Mouse (Mus musculus) kidney, postnatal 0 days (tissue): ENCODE data around the gene Pml. TPM values are rescaled to one million over a fixed set of nuclear protein-coding genes. Genes with fewer than 3 reads are reported as not detected.

Experiments used
- ATAC-seq: fragments of 200-750 bp; cut with Nextera tagmentation; replicated peaks from 2 replicates; pipeline ENCODE4 v1.8.0; 2017; ENCODE audit warnings: low read depth, moderate number of reproducible peaks, moderate TSS enrichment, moderate library complexity; ENCODE audit not compliant: low FRiP score
- DNase-seq: peaks from one replicate; pipeline ENCODE4 v3.0.0-alpha.2; 2016; ENCODE audit warnings: low spot score
- H3K27ac ChIP-seq: fragments of 300-500 bp; sonication (generic); 2 replicates; pipeline ENCODE4 v1.5.1; 2014; ENCODE audit warnings: mild to moderate bottlenecking
- H3K27me3 ChIP-seq: fragments of 300-500 bp; sonication (generic); 2 replicates; pipeline ENCODE4 v1.6.1; 2014; ENCODE audit warnings: low read length, mixed read lengths; ENCODE audit not compliant: insufficient read depth
- H3K36me3 ChIP-seq: fragments of 300-500 bp; sonication (generic); 2 replicates; pipeline ENCODE4 v1.6.1; 2014; ENCODE audit warnings: low read length, mixed read lengths; ENCODE audit not compliant: insufficient read depth
- H3K4me1 ChIP-seq: fragments of 300-500 bp; sonication (generic); replicated peaks from 2 replicates; pipeline ENCODE4 v1.6.1; 2014; ENCODE audit warnings: antibody characterized with exemption, low read length, mixed read lengths; ENCODE audit not compliant: insufficient read depth
- H3K4me2 ChIP-seq: fragments of 300-500 bp; sonication (generic); 2 replicates; pipeline ENCODE4 v1.6.1; 2014; ENCODE audit warnings: mild to moderate bottlenecking, low read length, moderate library complexity, mixed read lengths
- H3K4me3 ChIP-seq: fragments of 300-500 bp; sonication (generic); replicated peaks from 2 replicates; pipeline ENCODE4 v1.5.1; 2014; ENCODE audit warnings: low read depth, low read length
- H3K9ac ChIP-seq: fragments of 300-500 bp; sonication (generic); 2 replicates; pipeline ENCODE4 v1.6.1; 2014; ENCODE audit warnings: low read depth, low read length
- H3K9me3 ChIP-seq: fragments of 300-500 bp; sonication (generic); replicated peaks from 2 replicates; pipeline ENCODE4 v1.6.1; 2016; ENCODE audit warnings: low read length, inconsistent platforms, mixed read lengths
- CTCF ChIP-seq: IDR thresholded peaks from 2 replicates; pipeline ENCODE4 v1.5.1; 2016; ENCODE audit warnings: antibody characterized with exemption, low read depth, mild to moderate bottlenecking, moderate library complexity
- WGBS: fragments of 180-500 bp; shearing (Covaris S2); extraction: QIAGEN DNeasy Blood & Tissue Kit; methylation state at CpG from one replicate; pipeline ENCODE4 v1.1.7; 2014; 5-methylcytosine and 5-hydroxymethylcytosine counted together
- polyA plus RNA-seq: library from polyadenylated mRNA; unstranded; fragments of >200 nt; fragmentation: Nextera tagmentation; extraction: Ambion mirVana; gene quantifications from 2 replicates; pipeline ENCODE4 v1.2.1, GENCODE M21; 2015

Gene Pml
- polyA plus RNA-seq, 1 experiment from 2014 or later = 14.3 TPM

DNA sequence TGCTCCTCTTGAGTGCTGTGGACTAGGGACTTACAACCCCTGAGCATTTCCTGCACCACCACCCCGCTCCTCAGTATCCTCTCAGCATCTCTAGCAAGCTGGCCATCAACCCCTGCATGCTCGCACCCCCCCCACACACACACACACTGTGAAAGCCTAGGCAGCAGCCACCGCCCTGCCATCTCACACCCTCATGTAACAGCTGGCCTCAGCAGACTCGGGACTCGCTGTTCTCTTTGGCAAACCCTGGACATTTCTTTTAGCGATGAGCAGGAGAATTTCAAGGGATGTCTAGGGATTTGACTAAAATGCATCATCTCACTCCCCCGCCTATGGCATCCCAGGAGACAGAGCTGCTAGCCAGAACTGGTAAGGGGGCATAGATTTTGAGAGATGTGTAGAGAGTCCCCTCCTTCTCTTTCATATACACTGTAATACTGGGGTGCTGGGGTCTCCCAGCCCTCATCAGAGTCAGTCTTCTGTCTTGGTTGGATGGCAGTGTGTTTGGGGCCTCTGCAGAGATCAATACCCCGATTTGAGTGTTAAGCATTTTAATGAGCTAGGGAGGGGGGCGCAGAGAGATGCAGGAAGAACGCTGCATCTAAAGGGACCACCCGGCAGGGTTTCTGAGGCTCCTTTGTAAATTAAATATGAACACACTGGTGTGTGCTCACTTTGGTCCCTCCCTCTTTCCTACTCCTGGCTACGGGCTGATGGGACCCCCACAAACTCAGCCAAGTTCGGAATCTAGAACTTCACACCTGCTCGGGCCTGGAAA is 46.7 kb downstream of the Pml start:
- Histone ChIP-seq H3K9me3 (no peaks in the 10 kb centered on the region), H3K4me3 (no peak overlapping the region), H3K9ac (no peak overlapping the region), H3K36me3 (no peaks in the 10 kb centered on the region), H3K4me1 (peaks cover 9% of the 10 kb centered on the region), H3K27ac (no peak overlapping the region), H3K4me2 (no peak overlapping the region), H3K27me3 (peaks cover 58% of the 10 kb centered on the region)
- TF ChIP-seq CTCF = no peak
- WGBS = 12% methylated on average over 14 of the region's 14 CpGs
- DNase-seq = no peak
- no peak for ATAC-seq

DNA sequence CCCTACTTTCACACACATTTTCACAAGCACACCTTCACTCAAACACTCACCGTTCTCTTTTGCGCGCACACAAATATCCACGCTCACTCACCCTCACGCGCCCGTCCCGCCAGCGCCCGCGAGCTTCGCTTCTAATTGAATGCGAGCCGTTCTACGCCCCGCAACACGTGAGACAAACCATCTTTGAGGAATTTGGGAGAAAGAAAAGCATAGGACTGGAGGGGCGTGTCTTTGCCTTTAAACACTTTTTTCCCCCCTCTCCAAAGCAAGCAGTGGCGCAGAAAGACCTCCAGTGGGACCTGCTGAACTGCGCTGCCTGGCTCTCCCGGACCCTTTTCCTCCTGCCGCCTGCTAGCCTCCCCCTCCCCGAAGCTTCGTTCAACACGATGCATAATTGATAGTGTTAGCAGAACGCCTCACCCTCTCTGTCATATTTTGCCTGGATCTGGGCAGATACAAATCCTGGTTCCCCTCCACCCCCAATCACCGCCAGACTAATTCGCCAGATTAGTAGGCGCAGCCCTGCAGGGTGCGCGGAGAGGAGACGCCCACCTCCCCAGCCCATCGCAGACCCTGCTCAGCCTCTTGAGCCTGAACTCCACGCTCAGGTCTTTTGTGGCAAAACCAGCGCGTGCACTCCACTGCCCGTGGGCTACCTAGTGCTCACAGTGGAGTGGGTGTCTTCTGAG is 47.6 kb downstream of the Pml start:
- WGBS = 1% methylated on average over 37 of the region's 37 CpGs
- no peak for ATAC-seq
- Histone ChIP-seq H3K4me2 (peak overlapping the region; percentile 31; the same call in 1 of the 2 replicates), H3K4me3 (0 out of 2 replicates have a peak overlapping the region, but pooled peaks have one; percentile 4), H3K9ac (no peak overlapping the region), H3K27me3 (peaks cover 66% of the 10 kb centered on the region), H3K27ac (no peak overlapping the region), H3K4me1 (peaks cover 16% of the 10 kb centered on the region), H3K9me3 (no peaks in the 10 kb centered on the region), H3K36me3 (no peaks in the 10 kb centered on the region)
- TF ChIP-seq CTCF = no peak
- no peak for DNase-seq

DNA sequence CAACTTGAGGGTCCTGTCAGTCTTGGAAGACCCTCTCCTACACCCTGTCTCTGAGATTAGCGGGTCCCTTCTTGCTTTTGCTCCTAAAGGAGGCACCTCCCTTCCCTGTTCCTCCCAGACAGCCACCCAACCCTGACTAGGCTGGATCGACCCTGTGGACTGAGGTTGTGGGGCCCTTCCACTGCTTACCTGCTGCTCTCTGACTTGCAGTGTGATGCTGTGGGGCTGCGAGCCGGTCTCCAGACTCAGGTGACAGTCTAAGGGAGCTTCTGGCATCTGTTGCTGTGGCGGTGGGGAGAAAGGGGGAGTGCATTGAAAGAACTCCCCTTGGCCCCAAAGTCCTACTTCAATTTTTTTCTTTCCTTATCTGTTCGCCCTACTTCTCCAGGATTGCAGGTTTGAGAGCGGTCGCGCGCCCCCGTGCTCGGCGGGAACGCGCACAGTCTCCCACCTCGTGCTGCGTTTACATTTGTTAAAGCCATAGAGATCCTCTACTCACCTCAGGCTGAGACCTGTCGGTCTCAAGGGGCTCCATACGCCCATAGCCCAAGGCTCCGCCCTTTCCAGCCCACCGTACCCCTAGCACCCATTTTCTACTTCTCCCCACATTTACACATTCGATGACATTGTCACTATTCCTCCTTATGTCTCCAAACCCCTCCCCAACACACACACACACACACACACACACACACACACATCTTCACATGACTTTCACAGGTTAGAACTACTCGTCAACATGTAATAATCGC is 48.3 kb downstream of the Pml start:
- ATAC-seq (no peak), DNase-seq (no peak)
- Histone ChIP-seq H3K27me3 (peaks cover 73% of the 10 kb centered on the region), H3K36me3 (no peaks in the 10 kb centered on the region), H3K4me1 (peaks cover 16% of the 10 kb centered on the region), H3K9ac (no peak overlapping the region), H3K9me3 (no peaks in the 10 kb centered on the region), H3K27ac (no peak overlapping the region), H3K4me2 (peak overlapping the region; percentile 31; the same call in 1 of the 2 replicates), H3K4me3 (no peak overlapping the region)
- TF ChIP-seq CTCF = no peak
- 5% methylated on average over 24 of the region's 24 CpGs for WGBS

DNA sequence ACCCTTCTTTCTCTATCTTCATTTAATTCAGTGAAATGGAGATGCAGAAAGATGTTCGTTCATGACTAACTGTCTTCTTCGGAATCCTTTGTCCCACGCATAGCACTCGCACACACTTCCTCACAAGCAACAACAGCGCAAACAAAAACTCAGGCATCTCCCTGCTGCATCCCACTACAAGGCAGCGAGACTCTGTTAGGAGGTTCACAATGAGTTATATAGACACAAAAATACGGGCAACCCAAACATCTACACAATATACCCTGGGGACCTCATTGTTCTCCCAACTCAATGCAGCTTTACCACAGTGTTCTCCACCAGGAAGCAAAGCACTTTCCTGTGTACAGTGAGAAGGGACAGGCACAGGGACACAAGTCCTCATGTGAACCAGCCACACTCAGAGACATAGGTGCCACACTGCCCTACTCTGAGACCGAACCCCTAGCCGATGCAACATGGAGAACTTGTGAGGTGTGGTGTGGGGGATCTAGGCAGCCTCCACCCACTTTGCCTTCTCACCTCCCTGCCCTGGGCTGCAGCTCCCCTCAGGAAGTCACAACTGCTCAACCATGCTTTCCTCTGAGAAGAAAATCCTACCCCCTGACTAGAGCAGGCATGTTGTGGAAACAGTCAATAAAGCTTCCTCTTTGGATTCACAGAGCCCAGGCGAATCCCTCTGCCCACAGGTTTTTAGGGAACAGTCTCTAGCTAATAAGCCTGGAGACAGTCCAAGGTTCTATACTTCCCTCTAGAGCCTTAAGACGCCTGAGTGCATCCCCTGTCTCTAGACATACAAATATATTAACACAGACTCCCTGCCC is 49.1 kb downstream of the Pml start:
- H3K27me3 ChIP-seq = peaks cover 80% of the 10 kb centered on the region
- H3K4me1 ChIP-seq = peaks cover 16% of the 10 kb centered on the region
- H3K4me2 ChIP-seq = no peak overlapping the region
- H3K27ac ChIP-seq = no peak overlapping the region
- 12% methylated on average over 11 of the region's 11 CpGs for WGBS
- no peak overlapping the region for H3K4me3 ChIP-seq
- ATAC-seq (no peak), DNase-seq (no peak)
- no peak overlapping the region for H3K9ac ChIP-seq
- H3K9me3 ChIP-seq = no peaks in the 10 kb centered on the region
- TF ChIP-seq CTCF = no peak
- H3K36me3 ChIP-seq = no peaks in the 10 kb centered on the region

DNA sequence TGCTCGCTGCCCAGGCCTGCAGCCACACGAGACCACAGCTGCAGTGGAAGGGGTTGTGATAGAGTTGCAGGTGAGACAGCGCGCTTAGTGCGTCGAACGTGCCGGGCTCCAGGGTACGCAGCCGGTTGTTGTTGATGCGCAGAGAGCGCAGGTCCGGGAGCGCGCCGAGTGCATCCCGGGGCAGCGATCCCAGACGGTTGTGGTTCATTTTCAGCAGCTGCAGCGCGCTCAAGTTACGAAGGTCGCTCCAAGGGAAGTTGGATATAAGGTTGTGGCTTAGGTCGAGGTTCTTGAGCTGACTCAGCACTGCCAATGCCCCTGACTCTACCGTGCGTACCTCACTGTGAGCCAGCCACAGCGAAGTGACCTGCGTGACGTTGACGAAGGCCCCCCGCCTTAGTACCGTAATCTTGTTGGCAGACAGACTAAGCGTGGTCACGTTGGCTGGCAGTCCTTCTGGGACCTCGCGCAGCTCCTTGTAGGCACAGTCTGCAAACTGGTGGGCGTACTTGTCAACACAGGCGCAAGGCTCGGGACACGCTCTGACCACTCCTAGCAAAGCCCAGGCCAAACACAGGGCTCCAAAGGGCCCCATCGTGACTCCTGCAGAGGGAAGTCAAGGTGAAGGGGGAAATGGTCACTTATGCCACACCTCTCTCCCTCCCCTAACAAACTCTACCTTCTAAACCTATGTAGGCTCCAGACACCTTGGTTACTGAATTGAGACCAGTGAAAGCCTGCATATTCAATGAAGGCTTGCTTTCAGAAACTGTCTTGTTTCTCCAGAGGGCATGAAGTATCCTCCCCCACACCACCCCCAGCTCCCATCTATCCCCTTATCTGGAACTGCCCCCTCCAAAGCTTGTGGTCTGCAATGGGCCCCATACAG is 50.0 kb downstream of the Pml start:
- DNase-seq = peak; percentile 48
- peaks cover 86% of the 10 kb centered on the region for H3K27me3 ChIP-seq
- H3K4me3 ChIP-seq = no peak overlapping the region
- H3K36me3 ChIP-seq = no peaks in the 10 kb centered on the region
- no peaks in the 10 kb centered on the region for H3K9me3 ChIP-seq
- H3K4me1 ChIP-seq = peaks cover 16% of the 10 kb centered on the region
- no peak overlapping the region for H3K27ac ChIP-seq
- TF ChIP-seq CTCF = no peak
- peak overlapping the region; percentile 8 for H3K4me2 ChIP-seq
- 4% methylated on average over 41 of the region's 41 CpGs for WGBS
- no peak overlapping the region for H3K9ac ChIP-seq
- no peak for ATAC-seq
